Mouse (Mus musculus) embryonic facial prominence, embryonic 11.5 days (tissue): ENCODE results near the gene Prkaa1. TPM values are rescaled to one million over a fixed set of nuclear protein-coding genes. Genes with fewer than 3 reads are reported as not detected.
"Not testable (repeated sequence)": the region's sequence is repeated elsewhere in the genome, so short reads cannot be mapped to it uniquely, and the experiment has no call there.

Source experiments
- ATAC-seq: fragments of 200-750 bp; cut with Nextera tagmentation; replicated peaks from 2 replicates; pipeline ENCODE4 v1.8.0; 2017; ENCODE audit warnings: low read depth; ENCODE audit not compliant: insufficient number of reproducible peaks, low FRiP score, low TSS enrichment
- DNase-seq: peaks from one replicate; pipeline ENCODE4 v3.0.0-alpha.2; 2015; ENCODE audit warnings: low spot score
- H3K27ac ChIP-seq: fragments of 300-500 bp; sonication (generic); replicated peaks from 2 replicates; pipeline ENCODE4 v1.5.1; 2014; ENCODE audit warnings: mild to moderate bottlenecking, low read depth, low read length, control low read depth
- H3K27me3 ChIP-seq: fragments of 300-500 bp; sonication (generic); 2 replicates; pipeline ENCODE4 v1.6.1; 2014; ENCODE audit warnings: mild to moderate bottlenecking, low read length, moderate library complexity, mixed read lengths; ENCODE audit not compliant: control insufficient read depth, insufficient read depth
- H3K36me3 ChIP-seq: fragments of 300-500 bp; sonication (generic); replicated peaks from 2 replicates; pipeline ENCODE4 v1.6.1; 2014; ENCODE audit warnings: low read depth, mild to moderate bottlenecking, low read length, moderate library complexity, mixed read lengths; ENCODE audit not compliant: control insufficient read depth, insufficient read depth
- H3K4me1 ChIP-seq: fragments of 300-500 bp; sonication (generic); 2 replicates; pipeline ENCODE4 v1.6.1; 2014; ENCODE audit warnings: low read length, mixed read lengths; ENCODE audit not compliant: control insufficient read depth, insufficient read depth
- H3K4me2 ChIP-seq: fragments of 300-500 bp; sonication (generic); 2 replicates; pipeline ENCODE4 v1.6.1; 2014; ENCODE audit warnings: low read depth, mild to moderate bottlenecking, control low read depth, low read length, moderate library complexity
- H3K4me3 ChIP-seq: fragments of 300-500 bp; sonication (generic); 2 replicates; pipeline ENCODE4 v1.5.1; 2014; ENCODE audit warnings: low read depth, low read length, control low read depth
- H3K9ac ChIP-seq: fragments of 300-500 bp; sonication (generic); replicated peaks from 2 replicates; pipeline ENCODE4 v1.6.1; 2014; ENCODE audit warnings: mild to moderate bottlenecking, control low read depth, low read length
- H3K9me3 ChIP-seq: fragments of 300-500 bp; sonication (generic); replicated peaks from 2 replicates; pipeline ENCODE4 v1.6.1; 2016; ENCODE audit warnings: mild to moderate bottlenecking, low read length, inconsistent platforms, mixed read lengths; ENCODE audit not compliant: control insufficient read depth
- WGBS: fragments of 180-500 bp; shearing (Covaris S2); extraction: QIAGEN DNeasy Blood & Tissue Kit; methylation state at CpG from one replicate; pipeline ENCODE4 v1.1.7; 2014; 5-methylcytosine and 5-hydroxymethylcytosine counted together
- polyA plus RNA-seq: library from polyadenylated mRNA; unstranded; fragments of >200 nt; fragmentation: Nextera tagmentation; extraction: Ambion mirVana; gene quantifications from 2 replicates; pipeline ENCODE4 v1.2.1, GENCODE M21; 2014

Prkaa1 gene
- polyA plus RNA-seq, 1 experiment from 2014 or later: 21.9 TPM

- no peaks in the 10 kb centered on the region for H3K9me3 ChIP-seq
- H3K4me2 ChIP-seq: no peak overlapping the region
- no peak for ATAC-seq
- no peak overlapping the region for H3K9ac ChIP-seq
- H3K27ac ChIP-seq: no peak overlapping the region
- 90% methylated on average over 12 of the region's 12 CpGs for WGBS
- no peak overlapping the region for H3K4me3 ChIP-seq
- no peak for DNase-seq
- H3K27me3 ChIP-seq: no peaks in the 10 kb centered on the region
- no peaks in the 10 kb centered on the region for H3K4me1 ChIP-seq
- H3K36me3 ChIP-seq: peaks cover 4% of the 10 kb centered on the region
Measured at GRCm38 (mm10) chr15:5121535-5122313, 21.9 kb upstream of the Prkaa1 start.

- Histone ChIP-seq H3K27me3 (no peaks in the 10 kb centered on the region), H3K36me3 (no peaks in the 10 kb centered on the region), H3K4me2 (no peak overlapping the region), H3K27ac (no peak overlapping the region), H3K4me3 (no peak overlapping the region), H3K9ac (no peak overlapping the region), H3K9me3 (no peaks in the 10 kb centered on the region), H3K4me1 (no peaks in the 10 kb centered on the region)
- DNase-seq (no peak), ATAC-seq (no peak)
- 81% methylated on average over 4 of the region's 4 CpGs for whole genome bisulfite sequencing
Measured at GRCm38 (mm10) chr15:5126456-5126855, 17.2 kb upstream of the Prkaa1 start.

GRCm38 (mm10) chr15:5127487-5127886 lies 16.2 kb upstream of the Prkaa1 start:
- no peak overlapping the region for H3K4me2 ChIP-seq
- DNase-seq (no peak), ATAC-seq (no peak)
- no peaks in the 10 kb centered on the region for H3K4me1 ChIP-seq
- 94% methylated on average over 2 of the region's 2 CpGs for WGBS
- no peaks in the 10 kb centered on the region for H3K9me3 ChIP-seq
- no peaks in the 10 kb centered on the region for H3K27me3 ChIP-seq
- H3K36me3 ChIP-seq: no peaks in the 10 kb centered on the region
- H3K4me3 ChIP-seq: no peak overlapping the region
- H3K9ac ChIP-seq: no peak overlapping the region
- no peak overlapping the region for H3K27ac ChIP-seq

GRCm38 (mm10) chr15:5128176-5128940 lies 15.3 kb upstream of the Prkaa1 start:
- DNase-seq (no peak), ATAC-seq (no peak)
- H3K4me1 ChIP-seq: no peaks in the 10 kb centered on the region
- WGBS: 67% methylated on average over 5 of the region's 5 CpGs
- H3K27me3 ChIP-seq: no peaks in the 10 kb centered on the region
- H3K9ac ChIP-seq: no peak overlapping the region
- H3K4me3 ChIP-seq: no peak overlapping the region
- H3K27ac ChIP-seq: no peak overlapping the region
- H3K36me3 ChIP-seq: no peaks in the 10 kb centered on the region
- no peaks in the 10 kb centered on the region for H3K9me3 ChIP-seq
- no peak overlapping the region for H3K4me2 ChIP-seq

- Histone ChIP-seq H3K27me3 (no peaks in the 10 kb centered on the region), H3K36me3 (no peaks in the 10 kb centered on the region), H3K9me3 (no peaks in the 10 kb centered on the region), H3K27ac (no peak overlapping the region), H3K4me3 (no peak overlapping the region), H3K9ac (no peak overlapping the region), H3K4me2 (no peak overlapping the region), H3K4me1 (no peaks in the 10 kb centered on the region)
- ATAC-seq: no peak
- WGBS: 90% methylated on average over 12 of the region's 12 CpGs
- DNase-seq: no peak
Measured at GRCm38 (mm10) chr15:5129111-5129805, 14.4 kb upstream of the Prkaa1 start.

- not testable (repeated sequence) for H3K9me3 ChIP-seq, H3K4me2 ChIP-seq, H3K4me3 ChIP-seq, H3K27ac ChIP-seq, ATAC-seq, DNase-seq, H3K4me1 ChIP-seq, H3K36me3 ChIP-seq, H3K9ac ChIP-seq, H3K27me3 ChIP-seq
- WGBS: 90% methylated on average over 14 of the region's 14 CpGs
Measured at GRCm38 (mm10) chr15:5130887-5131668, 12.6 kb upstream of the Prkaa1 start.

- Histone ChIP-seq H3K4me3 (no peak overlapping the region), H3K4me2 (no peak overlapping the region), H3K4me1 (no peaks in the 10 kb centered on the region), H3K9ac (no peak overlapping the region), H3K36me3 (no peaks in the 10 kb centered on the region), H3K27me3 (no peaks in the 10 kb centered on the region), H3K9me3 (no peaks in the 10 kb centered on the region), H3K27ac (no peak overlapping the region)
- WGBS: 63% methylated on average over 3 of the region's 3 CpGs
- ATAC-seq: no peak
- DNase-seq: no peak
Measured at GRCm38 (mm10) chr15:5133301-5133700, 10.4 kb upstream of the Prkaa1 start.
